Mouse (Mus musculus) left cerebral cortex, adult 9 months (tissue): ENCODE results near the gene Hcn3.

Source experiments
- DNase-seq, 2 experiments: peaks; one replicate each; pipeline ENCODE4 v3.0.0; 2022; ENCODE audit warnings: low spot score in 2 of 2

Hcn3 gene

GRCm38 (mm10) chr3:89159616-89160344 lies at the start of gene Hcn3:
TSS of gene Hcn3 (minus strand) at chr3:89160196.
- no peak for DNase-seq

GRCm38 (mm10) chr3:89209731-89210130 lies 49.7 kb upstream of the Hcn3 start:
- DNase-seq: no peak

- no peak for DNase-seq
Observed at GRCm38 (mm10) chr3:89208736-89209135, 48.7 kb upstream of the Hcn3 start.

- DNase-seq: no peak
Observed at GRCm38 (mm10) chr3:89208075-89208657, 48.2 kb upstream of the Hcn3 start.

GRCm38 (mm10) chr3:89206695-89207094 lies 46.7 kb upstream of the Hcn3 start:
- no peak for DNase-seq

- no peak for DNase-seq
Observed at GRCm38 (mm10) chr3:89206079-89206478, 46.1 kb upstream of the Hcn3 start.

GRCm38 (mm10) chr3:89203142-89203514 lies 43.1 kb upstream of the Hcn3 start:
- DNase-seq: no peak

- DNase-seq: peak; percentile 67 to 91
Observed at GRCm38 (mm10) chr3:89202253-89203141, 42.5 kb upstream of the Hcn3 start, which contains the start of gene Gba. TSS of gene Gba (plus strand) at chr3:89202928.

- DNase-seq: no peak
Observed at GRCm38 (mm10) chr3:89199839-89200238, 39.8 kb upstream of the Hcn3 start.

GRCm38 (mm10) chr3:89195979-89196877 lies 36.2 kb upstream of the Hcn3 start:
- DNase-seq: peak; percentile 75 to 87

- DNase-seq: no peak
Observed at GRCm38 (mm10) chr3:89193853-89194252, 33.9 kb upstream of the Hcn3 start.

- no peak for DNase-seq
Observed at GRCm38 (mm10) chr3:89193351-89193750, 33.4 kb upstream of the Hcn3 start.

GRCm38 (mm10) chr3:89190436-89190835 lies 30.4 kb upstream of the Hcn3 start:
- no peak for DNase-seq

GRCm38 (mm10) chr3:89188478-89188875 lies 28.5 kb upstream of the Hcn3 start:
- DNase-seq: no peak

- DNase-seq: no peak
Observed at GRCm38 (mm10) chr3:89187690-89188477, 27.9 kb upstream of the Hcn3 start.

GRCm38 (mm10) chr3:89187197-89187596 lies 27.2 kb upstream of the Hcn3 start:
- no peak for DNase-seq

- no peak for DNase-seq
Observed at GRCm38 (mm10) chr3:89183959-89184315, 23.9 kb upstream of the Hcn3 start.

- peak; percentile 85 to 94 for DNase-seq
Observed at GRCm38 (mm10) chr3:89183058-89183958, 23.3 kb upstream of the Hcn3 start, which contains the start of gene Fam189b. TSS of gene Fam189b (plus strand) at chr3:89183143.

GRCm38 (mm10) chr3:89182531-89183057 lies 22.6 kb upstream of the Hcn3 start:
- DNase-seq: no peak
